Mouse (Mus musculus): Measurements from ENCODE around the gene Gmfg. TPM values are rescaled to one million over a fixed set of nuclear protein-coding genes. Genes with fewer than 3 reads are reported as not detected.

The Gmfg gene
- total RNA-seq (2023), result 100 to 1,000 TPM; 538 to 594 TPM

GRCm38 (mm10) chr7:28436932-28437570 is at the start of gene Gmfg:
TSS of gene Gmfg (plus strand) at chr7:28437447.

GRCm38 (mm10) chr7:28392429-28393271 is 44.6 kb upstream of the Gmfg start, which contains the start of the genes Med29 and Paf1:
TSS of gene Med29 (minus strand) at chr7:28392708.
TSS of gene Paf1 (plus strand) at chr7:28392951.

GRCm38 (mm10) chr7:28451531-28452360 is 14.5 kb downstream of the Gmfg start, which contains the start of gene Lrfn1:
TSS of gene Lrfn1 (plus strand) at chr7:28451980.

Other genes starting within 250 kb of the Gmfg start
- gene Eid2, start 169.6 kb upstream of the Gmfg start, total RNA-seq (2023), result 1 to 10 TPM; 1.4 to 1.8 TPM
- 1 to 10 TPM; 4.3 to 5.0 TPM for gene Eid2b, start 159.7 kb upstream of the Gmfg start, total RNA-seq (2023)
- not detected for gene Selenov, start 146.3 kb upstream of the Gmfg start, total RNA-seq (2023)
- not detected for gene Dll3, start 135.2 kb upstream of the Gmfg start, total RNA-seq (2023)
- gene Timm50, start 125.4 kb upstream of the Gmfg start, total RNA-seq (2023), result 10 to 100 TPM; 27.4 to 29.6 TPM
- gene Supt5, start 98.7 kb upstream of the Gmfg start, total RNA-seq (2023), result 10 to 100 TPM; 70.9 to 78.0 TPM
- 1,000 to 10,000 TPM; 1,016 to 1,191 TPM for gene Rps16, start 86.8 kb upstream of the Gmfg start, total RNA-seq (2023)
- gene Plekhg2, start 64.8 kb upstream of the Gmfg start, total RNA-seq (2023), result 10 to 100 TPM; 22.3 to 30.8 TPM
- gene Zfp36, start 57.2 kb upstream of the Gmfg start, total RNA-seq (2023), result 1,000 to 10,000 TPM; 1,188 to 1,652 TPM
- gene Med29, start 44.7 kb upstream of the Gmfg start, total RNA-seq (2023), result 10 to 100 TPM in 1 of 2 experiments, 1 to 10 TPM in 1; 7.2 to 10.1 TPM
- 10 to 100 TPM; 62.9 to 73.5 TPM for gene Paf1, start 44.5 kb upstream of the Gmfg start, total RNA-seq (2023)
- gene Lrfn1, start 14.5 kb downstream of the Gmfg start, total RNA-seq (2023), result 1 to 10 TPM; 3.2 to 4.2 TPM
- gene Ifnl2, start 73.0 kb downstream of the Gmfg start, total RNA-seq (2023), result not detected
- not detected for gene Ifnl3, start 85.4 kb downstream of the Gmfg start, total RNA-seq (2023)
- gene Sycn, start 103.4 kb downstream of the Gmfg start, total RNA-seq (2023), result not detected
- under 1 TPM in 1 of 2 experiments, not detected in 1; 0.90 TPM for gene Nccrp1, start 109.8 kb downstream of the Gmfg start, total RNA-seq (2023)
- 10 to 100 TPM; 45.3 to 48.4 TPM for gene Samd4b, start 160.7 kb downstream of the Gmfg start, total RNA-seq (2023)
- gene Pak4, start 160.7 kb downstream of the Gmfg start, total RNA-seq (2023), result 10 to 100 TPM in 1 of 2 experiments, 1 to 10 TPM in 1; 9.5 to 12.7 TPM
- not detected for gene Acp7, start 193.9 kb downstream of the Gmfg start, total RNA-seq (2023)